Mouse (Mus musculus): ENCODE results near the gene Atpaf1. TPM values are rescaled to one million over a fixed set of nuclear protein-coding genes. Genes with fewer than 3 reads are reported as not detected.

Atpaf1 gene
- polyA plus RNA-seq, 1 experiment from 2014 or later, result 14.5 TPM

DNA sequence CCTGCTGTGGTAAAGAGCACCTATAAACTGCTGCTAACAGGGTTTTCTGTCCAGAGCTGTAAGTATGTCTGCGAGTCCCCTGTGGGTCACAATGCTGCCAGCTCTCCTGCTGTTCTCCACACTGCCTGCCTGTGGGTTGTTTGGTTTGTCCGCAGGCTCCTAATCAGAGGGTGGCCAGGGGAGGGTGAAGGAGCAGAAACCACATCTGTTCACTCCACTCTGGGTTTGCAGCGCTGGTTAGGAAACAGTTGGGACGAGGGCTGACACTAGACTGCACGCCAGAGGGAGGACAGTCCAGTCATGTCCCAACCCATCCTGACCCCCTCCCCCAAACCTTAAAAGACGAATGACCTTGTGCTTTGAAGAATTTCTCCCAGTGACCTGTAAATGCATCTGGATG is 70.5 kb downstream of the Atpaf1 start:
- no peak overlapping the region for H3K27ac ChIP-seq (ENCODE audit: low read depth)
- no peak for ATAC-seq

DNA sequence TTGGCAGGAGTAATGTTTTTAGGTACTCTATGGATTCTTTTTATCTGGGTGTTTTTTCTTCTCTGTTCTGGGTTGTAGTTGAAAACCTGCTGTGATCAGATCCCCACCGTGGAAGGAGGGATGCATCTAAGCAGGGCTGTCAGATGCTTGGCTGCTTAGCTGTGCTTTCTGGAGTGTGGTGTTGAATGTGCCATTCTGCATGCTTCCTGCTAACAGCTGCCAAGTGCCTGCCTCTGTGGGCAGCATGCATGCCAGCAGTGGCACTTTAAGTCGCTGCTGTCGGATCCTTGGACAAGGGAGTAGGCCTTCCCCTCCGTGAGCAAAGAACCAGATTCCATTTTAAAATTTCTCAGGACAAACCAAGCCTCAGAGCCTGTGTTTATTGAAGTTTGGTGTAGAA is 71.0 kb downstream of the Atpaf1 start:
- no peak for ATAC-seq
- peaks cover 74% of the 10 kb centered on the region for H3K36me3 ChIP-seq (replicated peaks; ENCODE audit: insufficient read depth, low read length)
- H3K4me3 ChIP-seq (ENCODE audit: low read depth, low read length), result no peak overlapping the region
- H3K27me3 ChIP-seq (ENCODE audit: insufficient read depth, low read length), result no peaks in the 10 kb centered on the region
- no peaks in the 10 kb centered on the region for H3K9me3 ChIP-seq (ENCODE audit: low read length)
- DNase-seq, result no peak
- H3K4me2 ChIP-seq (ENCODE audit: low read depth, low read length), result peak overlapping the region; percentile 46; the same call in 1 of the 2 replicates
- TF ChIP-seq CTCF (IDR thresholded peaks at IDR 0.05; ENCODE audit: low read depth) (no peak), EP300 (IDR thresholded peaks at IDR 0.05; ENCODE audit: low read depth) (no peak)
- H3K4me1 ChIP-seq (ENCODE audit: insufficient read depth), result peaks cover 35% of the 10 kb centered on the region
- 78% methylated on average over 4 of the region's 4 CpGs for WGBS (ENCODE audit: insufficient replicate concordance)
- no peak overlapping the region for H3K9ac ChIP-seq (replicated peaks)
- H3K27ac ChIP-seq (ENCODE audit: low read depth), result no peak overlapping the region

More for the DNA sequence above, 70.5 kb downstream of the Atpaf1 start:
- DNase-seq, result no peak
- no peak for TF ChIP-seq CTCF (IDR thresholded peaks at IDR 0.05; ENCODE audit: low read depth)
- H3K4me3 ChIP-seq (ENCODE audit: low read depth, low read length), result no peak overlapping the region
- H3K36me3 ChIP-seq (replicated peaks; ENCODE audit: insufficient read depth, low read length), result peaks cover 74% of the 10 kb centered on the region
- no peaks in the 10 kb centered on the region for H3K27me3 ChIP-seq (ENCODE audit: insufficient read depth, low read length)
- no peak overlapping the region for H3K9ac ChIP-seq (replicated peaks)
- H3K9me3 ChIP-seq (ENCODE audit: low read length), result no peaks in the 10 kb centered on the region
- peaks cover 40% of the 10 kb centered on the region for H3K4me1 ChIP-seq (ENCODE audit: insufficient read depth)
- 41% methylated on average over 6 of the region's 6 CpGs for WGBS (ENCODE audit: insufficient replicate concordance)
- H3K4me2 ChIP-seq (ENCODE audit: low read depth, low read length), result no peak overlapping the region

DNA sequence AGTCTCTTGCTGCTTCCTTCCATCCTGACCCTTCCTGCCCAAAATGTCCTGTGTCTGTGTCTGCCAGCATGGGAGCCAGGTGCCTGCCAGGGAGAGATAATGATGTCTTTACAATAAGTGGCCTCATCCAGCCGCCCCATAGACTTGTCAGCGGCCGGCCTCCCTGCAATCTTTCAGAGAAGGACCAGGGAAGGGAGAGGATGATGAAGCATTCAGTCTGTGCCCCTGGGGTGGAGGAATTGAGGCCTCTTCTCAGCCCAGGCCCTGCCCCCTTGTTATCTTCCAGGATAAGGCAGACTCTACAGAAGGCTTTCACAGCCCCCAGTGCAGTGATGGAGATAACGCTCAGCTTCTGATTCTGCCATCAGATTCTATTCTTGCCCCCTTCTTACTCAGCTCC is 71.7 kb downstream of the Atpaf1 start:
- peaks cover 29% of the 10 kb centered on the region for H3K4me1 ChIP-seq (ENCODE audit: insufficient read depth)
- H3K27me3 ChIP-seq (ENCODE audit: insufficient read depth, low read length), result no peaks in the 10 kb centered on the region
- peak overlapping the region; percentile 46 for H3K4me2 ChIP-seq (ENCODE audit: low read depth, low read length)
- H3K9ac ChIP-seq (replicated peaks), result peak overlapping the region; percentile 9; the same call in 1 of the 2 replicates
- H3K27ac ChIP-seq (ENCODE audit: low read depth), result peak overlapping the region; percentile 44
- DNase-seq (peak; percentile 41), ATAC-seq (peak; percentile 81)
- no peaks in the 10 kb centered on the region for H3K9me3 ChIP-seq (ENCODE audit: low read length)
- peaks cover 76% of the 10 kb centered on the region for H3K36me3 ChIP-seq (replicated peaks; ENCODE audit: insufficient read depth, low read length)
- 66% methylated on average over 4 of the region's 4 CpGs for WGBS (ENCODE audit: insufficient replicate concordance)
- peak; percentile 67; the same call in 1 of the 2 replicates for TF ChIP-seq EP300 (IDR thresholded peaks at IDR 0.05; ENCODE audit: low read depth)
- no peak for TF ChIP-seq CTCF (IDR thresholded peaks at IDR 0.05; ENCODE audit: low read depth)
- no peak overlapping the region for H3K4me3 ChIP-seq (ENCODE audit: low read depth, low read length)

DNA sequence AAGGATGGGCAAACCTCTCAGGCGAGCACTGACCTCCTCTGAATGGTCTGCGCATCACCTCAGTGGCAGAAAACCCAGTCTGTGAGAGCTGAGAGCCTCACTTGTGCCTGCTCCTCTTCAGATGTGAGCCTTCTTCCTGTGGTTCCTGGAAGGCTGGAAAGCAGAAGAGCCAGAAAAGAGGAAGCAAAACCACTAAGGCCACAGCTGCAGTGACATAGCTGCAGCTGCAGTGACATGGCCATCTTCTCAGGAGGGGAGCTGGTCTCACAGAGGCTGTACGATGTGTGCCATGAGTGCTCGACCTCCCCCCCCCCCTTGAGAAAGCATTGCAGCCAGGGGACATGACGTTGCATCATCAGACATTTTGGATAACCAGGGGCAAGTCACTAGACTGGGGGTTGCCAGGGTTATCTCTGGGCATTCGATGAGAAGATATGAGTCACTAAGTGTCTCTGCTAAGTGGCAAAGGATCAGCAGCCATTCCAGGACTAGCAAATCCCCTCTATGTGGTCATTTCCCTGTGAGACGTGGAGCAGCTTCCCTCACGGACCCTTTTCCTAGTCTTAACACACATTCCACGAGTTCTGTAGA is 72.8 kb downstream of the Atpaf1 start:
- Histone ChIP-seq H3K4me3 (ENCODE audit: low read depth, low read length) (no peak overlapping the region), H3K27me3 (ENCODE audit: insufficient read depth, low read length) (no peaks in the 10 kb centered on the region), H3K27ac (ENCODE audit: low read depth) (0 out of 2 replicates have a peak overlapping the region, but pooled peaks have one; percentile 44), H3K9me3 (ENCODE audit: low read length) (no peaks in the 10 kb centered on the region), H3K4me2 (ENCODE audit: low read depth, low read length) (no peak overlapping the region), H3K4me1 (ENCODE audit: insufficient read depth) (peaks cover 29% of the 10 kb centered on the region), H3K36me3 (replicated peaks; ENCODE audit: insufficient read depth, low read length) (peaks cover 75% of the 10 kb centered on the region), H3K9ac (replicated peaks) (no peak overlapping the region)
- no peak for TF ChIP-seq EP300 (IDR thresholded peaks at IDR 0.05; ENCODE audit: low read depth)
- TF ChIP-seq CTCF (IDR thresholded peaks at IDR 0.05; ENCODE audit: low read depth), result no peak
- WGBS (ENCODE audit: insufficient replicate concordance), result 56% methylated on average over 9 of the region's 9 CpGs
- ATAC-seq (peak; percentile 51), DNase-seq (peak; percentile 47)

DNA sequence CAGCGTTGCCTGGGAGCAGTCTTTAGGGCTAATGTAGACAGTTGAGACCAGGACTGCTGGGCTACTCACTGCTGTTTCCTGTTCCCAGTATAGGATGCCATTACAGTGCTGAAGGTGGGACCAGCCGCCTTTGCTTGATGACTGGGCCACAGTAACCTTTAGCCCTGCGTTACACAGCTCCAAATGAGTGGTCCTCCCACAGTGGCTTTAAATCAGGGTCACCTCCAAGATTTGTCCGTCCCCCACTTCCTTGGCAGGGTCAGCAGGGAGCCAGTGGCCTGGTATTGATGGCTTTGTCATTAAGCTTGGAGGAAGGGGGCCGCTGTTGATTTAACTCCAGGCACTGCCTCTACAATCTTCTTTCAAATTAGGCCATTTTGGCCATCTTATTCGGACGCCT is 78.7 kb downstream of the Atpaf1 start:
- Histone ChIP-seq H3K9ac (replicated peaks) (no peak overlapping the region), H3K4me2 (ENCODE audit: low read depth, low read length) (no peak overlapping the region), H3K36me3 (replicated peaks; ENCODE audit: insufficient read depth, low read length) (peaks cover 80% of the 10 kb centered on the region), H3K4me1 (ENCODE audit: insufficient read depth) (no peaks in the 10 kb centered on the region), H3K4me3 (ENCODE audit: low read depth, low read length) (no peak overlapping the region), H3K27me3 (ENCODE audit: insufficient read depth, low read length) (no peaks in the 10 kb centered on the region), H3K9me3 (ENCODE audit: low read length) (no peaks in the 10 kb centered on the region), H3K27ac (ENCODE audit: low read depth) (no peak overlapping the region)
- WGBS (ENCODE audit: insufficient replicate concordance), result 88% methylated on average over 7 of the region's 7 CpGs
- no peak for TF ChIP-seq CTCF (IDR thresholded peaks at IDR 0.05; ENCODE audit: low read depth)
- TF ChIP-seq EP300 (IDR thresholded peaks at IDR 0.05; ENCODE audit: low read depth), result no peak
- ATAC-seq, result no peak
- DNase-seq, result no peak

DNA sequence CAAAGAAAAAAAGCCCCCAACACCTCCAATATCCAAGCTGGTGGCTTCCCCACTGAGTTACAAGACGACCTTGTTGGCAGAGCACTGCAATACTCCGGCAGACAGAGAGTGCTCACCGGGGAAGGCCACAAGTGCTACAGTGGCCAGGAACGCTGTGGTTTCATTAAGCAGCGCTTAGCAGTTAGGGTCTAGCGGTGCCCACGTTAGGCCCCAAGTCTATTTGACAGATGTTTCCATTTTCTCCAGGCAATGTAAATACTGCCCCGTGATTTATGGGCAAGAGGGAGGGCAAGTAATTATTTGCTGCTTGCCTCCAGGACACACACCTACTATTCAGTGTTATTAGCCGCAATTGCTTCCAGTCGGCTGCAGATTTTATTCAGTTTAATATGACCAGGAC is 79.3 kb downstream of the Atpaf1 start:
- 77% methylated on average over 10 of the region's 10 CpGs for WGBS (ENCODE audit: insufficient replicate concordance)
- Histone ChIP-seq H3K4me1 (ENCODE audit: insufficient read depth) (no peaks in the 10 kb centered on the region), H3K4me3 (ENCODE audit: low read depth, low read length) (no peak overlapping the region), H3K4me2 (ENCODE audit: low read depth, low read length) (no peak overlapping the region), H3K27ac (ENCODE audit: low read depth) (no peak overlapping the region), H3K9ac (replicated peaks) (no peak overlapping the region), H3K27me3 (ENCODE audit: insufficient read depth, low read length) (no peaks in the 10 kb centered on the region), H3K36me3 (replicated peaks; ENCODE audit: insufficient read depth, low read length) (peaks cover 84% of the 10 kb centered on the region), H3K9me3 (ENCODE audit: low read length) (no peaks in the 10 kb centered on the region)
- ATAC-seq (no peak), DNase-seq (no peak)
- TF ChIP-seq EP300 (IDR thresholded peaks at IDR 0.05; ENCODE audit: low read depth), result no peak
- no peak for TF ChIP-seq CTCF (IDR thresholded peaks at IDR 0.05; ENCODE audit: low read depth)

Other genes starting within 250 kb of the Atpaf1 start
- 108 and 116 TPM in 2 replicates for gene Cyp4a31, start 221.2 kb upstream of the Atpaf1 start, polyA plus RNA-seq (2015; fragmentation: Nextera tagmentation; extraction: Ambion mirVana)
- gene Cyp4a32, start 183.8 kb upstream of the Atpaf1 start, polyA plus RNA-seq (2015; fragmentation: Nextera tagmentation; extraction: Ambion mirVana), result 16.1 and 18.5 TPM in 2 replicates
- gene Cyp4b1, start 137.1 kb upstream of the Atpaf1 start, polyA plus RNA-seq (2015; fragmentation: Nextera tagmentation; extraction: Ambion mirVana), result 10.5 and 12.6 TPM in 2 replicates
- 8.3 and 8.4 TPM in 2 replicates for gene Efcab14, start 47.1 kb upstream of the Atpaf1 start, polyA plus RNA-seq (2015; fragmentation: Nextera tagmentation; extraction: Ambion mirVana)
- 0.14 and 0.22 TPM in 2 replicates for gene Tex38, start 3.8 kb upstream of the Atpaf1 start, polyA plus RNA-seq (2015; fragmentation: Nextera tagmentation; extraction: Ambion mirVana)
- gene Mob3c, start 43.3 kb downstream of the Atpaf1 start, polyA plus RNA-seq (2015; fragmentation: Nextera tagmentation; extraction: Ambion mirVana), result 7.3 and 10.0 TPM in 2 replicates
- 31.6 and 37.0 TPM in 2 replicates for gene Mknk1, start 54.4 kb downstream of the Atpaf1 start, polyA plus RNA-seq (2015; fragmentation: Nextera tagmentation; extraction: Ambion mirVana)
- not detected in 2 replicates for gene Kncn, start 99.6 kb downstream of the Atpaf1 start, polyA plus RNA-seq (2015; fragmentation: Nextera tagmentation; extraction: Ambion mirVana)
- gene 6430628N08Rik, start 105.9 kb downstream of the Atpaf1 start, polyA plus RNA-seq (2015; fragmentation: Nextera tagmentation; extraction: Ambion mirVana), result not detected in 2 replicates
- not detected in 2 replicates for gene Dmbx1, start 155.1 kb downstream of the Atpaf1 start, polyA plus RNA-seq (2015; fragmentation: Nextera tagmentation; extraction: Ambion mirVana)
- 31.4 and 34.2 TPM in 2 replicates for gene Faah, start 233.1 kb downstream of the Atpaf1 start, polyA plus RNA-seq (2015; fragmentation: Nextera tagmentation; extraction: Ambion mirVana)

Data from liver, postnatal 0 days (tissue).